Mouse (Mus musculus) limb, embryonic 14.5 days (tissue): ENCODE results near the gene Rhbdl1. TPM values are rescaled to one million over a fixed set of nuclear protein-coding genes. Genes with fewer than 3 reads are reported as not detected.

ENCODE experiments used
- ATAC-seq: fragments of 200-750 bp; cut with Nextera tagmentation; 2 replicates; pipeline ENCODE4 v1.8.0; 2017; ENCODE audit warnings: low read depth, moderate number of reproducible peaks, moderate TSS enrichment; ENCODE audit not compliant: low FRiP score
- DNase-seq: peaks from one replicate; pipeline ENCODE4 v3.0.0-alpha.2; 2015; ENCODE audit warnings: low spot score
- H3K27ac ChIP-seq: fragments of 300-500 bp; sonication (generic); replicated peaks from 2 replicates; pipeline ENCODE4 v1.5.1; 2014; ENCODE audit warnings: low read depth, mild to moderate bottlenecking, low read length, moderate library complexity, mixed read lengths
- H3K27me3 ChIP-seq: fragments of 300-500 bp; sonication (generic); 2 replicates; pipeline ENCODE4 v1.6.1; 2014; ENCODE audit warnings: low read length, mixed read lengths; ENCODE audit not compliant: control insufficient read depth, insufficient read depth
- H3K36me3 ChIP-seq: fragments of 300-500 bp; sonication (generic); 2 replicates; pipeline ENCODE4 v1.6.1; 2014; ENCODE audit warnings: mild to moderate bottlenecking, low read length, moderate library complexity, mixed read lengths; ENCODE audit not compliant: control insufficient read depth, insufficient read depth
- H3K4me1 ChIP-seq: fragments of 300-500 bp; sonication (generic); 2 replicates; pipeline ENCODE4 v1.6.1; 2014; ENCODE audit warnings: antibody characterized with exemption, low read length, mixed read lengths; ENCODE audit not compliant: control insufficient read depth, insufficient read depth
- H3K4me2 ChIP-seq: fragments of 300-500 bp; sonication (generic); replicated peaks from 2 replicates; pipeline ENCODE4 v1.6.1; 2014; ENCODE audit warnings: low read depth, mild to moderate bottlenecking, low read length, moderate library complexity; ENCODE audit not compliant: severe bottlenecking
- H3K4me3 ChIP-seq: fragments of 300-500 bp; sonication (generic); replicated peaks from 2 replicates; pipeline ENCODE4 v1.5.1; 2014; ENCODE audit warnings: low read length
- H3K9ac ChIP-seq: fragments of 300-500 bp; sonication (generic); 2 replicates; pipeline ENCODE4 v1.6.1; 2014; ENCODE audit warnings: mild to moderate bottlenecking, low read depth, low read length, moderate library complexity; ENCODE audit not compliant: severe bottlenecking
- H3K9me3 ChIP-seq: fragments of 300-500 bp; sonication (generic); 2 replicates; pipeline ENCODE4 v1.6.1; 2016; ENCODE audit warnings: low read length; ENCODE audit not compliant: control insufficient read depth
- POLR2A ChIP-seq: fragments of 200-500 bp; IDR thresholded peaks from 2 replicates; pipeline ENCODE4 v1.8.0; 2012; ENCODE audit warnings: inconsistent platforms, mild to moderate bottlenecking, moderate library complexity, borderline replicate concordance; ENCODE audit not compliant: insufficient read depth, insufficient read length; ENCODE audit errors: extremely low read depth
- WGBS: fragments of 180-500 bp; shearing (Covaris S2); extraction: QIAGEN DNeasy Blood & Tissue Kit; methylation state at CpG from one replicate; pipeline ENCODE4 v1.1.7; 2014; 5-methylcytosine and 5-hydroxymethylcytosine counted together
- polyA plus RNA-seq, 2 experiments: library from polyadenylated mRNA; depleted of rRNA in 1 of 2; stranded (reverse) in 1 of 2; unstranded in 1 of 2; fragments of >200 nt; fragmentation: Nextera tagmentation in 1 of 2; extraction: Ambion mirVana in 1 of 2; gene quantifications; 2 replicates each; pipeline versions ENCODE4 v1.2.1 to v1.2.3; 2012 to 2014

Gene Rhbdl1
- 11.7 and 12.9 TPM in 2 replicates for polyA plus RNA-seq (2012; rRNA removed)
- 1.9 and 2.3 TPM in 2 replicates for polyA plus RNA-seq (2014; fragmentation: Nextera tagmentation; extraction: Ambion mirVana)

- H3K4me3 ChIP-seq: peak within 1 kb of the TSS; percentile 34
- no peaks in the 10 kb centered on the region for H3K27me3 ChIP-seq
- H3K4me2 ChIP-seq: peak within 1 kb of the TSS; percentile 75
- H3K9ac ChIP-seq: peak within 1 kb of the TSS; percentile 53
- peaks cover 51% of the 10 kb centered on the region for H3K36me3 ChIP-seq
- no peak for DNase-seq
- TF ChIP-seq POLR2A: no peak
- H3K4me1 ChIP-seq: peaks cover 35% of the 10 kb centered on the region
- peak; percentile 6 for ATAC-seq
- 0% methylated on average over 6 of the region's 29 CpGs for WGBS
- H3K9me3 ChIP-seq: no peaks in the 10 kb centered on the region
- no peak within 1 kb of the TSS; the same call in 1 of the 2 replicates for H3K27ac ChIP-seq
Observed at GRCm38 (mm10) chr17:25837076-25837410, at the start of gene Rhbdl1. Gene Rhbdl1 (minus strand): TSS chr17:25837295.

GRCm38 (mm10) chr17:25886806-25887205, 49.7 kb upstream of the Rhbdl1 start:
- H3K9me3 ChIP-seq: no peaks in the 10 kb centered on the region
- DNase-seq: no peak
- H3K27me3 ChIP-seq: no peaks in the 10 kb centered on the region
- no peak for ATAC-seq
- no peak overlapping the region for H3K4me2 ChIP-seq
- no peaks in the 10 kb centered on the region for H3K4me1 ChIP-seq
- TF ChIP-seq POLR2A: no peak
- no peak overlapping the region for H3K4me3 ChIP-seq
- H3K36me3 ChIP-seq: peaks cover 70% of the 10 kb centered on the region
- no peak overlapping the region for H3K27ac ChIP-seq
- H3K9ac ChIP-seq: no peak overlapping the region

- no peak for DNase-seq
- Histone ChIP-seq H3K4me2 (no peak overlapping the region), H3K4me1 (no peaks in the 10 kb centered on the region), H3K36me3 (peaks cover 71% of the 10 kb centered on the region), H3K9me3 (no peaks in the 10 kb centered on the region), H3K9ac (no peak overlapping the region), H3K4me3 (no peak overlapping the region), H3K27ac (no peak overlapping the region), H3K27me3 (no peaks in the 10 kb centered on the region)
- TF ChIP-seq POLR2A: no peak
- no peak for ATAC-seq
- WGBS: 67% methylated on average over 4 of the region's 4 CpGs
Observed at GRCm38 (mm10) chr17:25885636-25886035, 48.5 kb upstream of the Rhbdl1 start.

GRCm38 (mm10) chr17:25883824-25884223, 46.7 kb upstream of the Rhbdl1 start:
- Histone ChIP-seq H3K4me2 (no peak overlapping the region), H3K27me3 (no peaks in the 10 kb centered on the region), H3K4me3 (no peak overlapping the region), H3K27ac (no peak overlapping the region), H3K4me1 (no peaks in the 10 kb centered on the region), H3K9me3 (no peaks in the 10 kb centered on the region), H3K36me3 (peaks cover 66% of the 10 kb centered on the region), H3K9ac (no peak overlapping the region)
- TF ChIP-seq POLR2A: no peak
- ATAC-seq (no peak), DNase-seq (no peak)
- WGBS: 96% methylated on average over 3 of the region's 3 CpGs

- peaks cover 66% of the 10 kb centered on the region for H3K36me3 ChIP-seq
- H3K4me3 ChIP-seq: no peak overlapping the region
- ATAC-seq: no peak
- H3K27ac ChIP-seq: no peak overlapping the region
- 82% methylated on average over 8 of the region's 8 CpGs for WGBS
- H3K9ac ChIP-seq: no peak overlapping the region
- H3K27me3 ChIP-seq: no peaks in the 10 kb centered on the region
- no peaks in the 10 kb centered on the region for H3K9me3 ChIP-seq
- no peaks in the 10 kb centered on the region for H3K4me1 ChIP-seq
- TF ChIP-seq POLR2A: no peak
- no peak for DNase-seq
- H3K4me2 ChIP-seq: no peak overlapping the region
Observed at GRCm38 (mm10) chr17:25883268-25883667, 46.2 kb upstream of the Rhbdl1 start.

GRCm38 (mm10) chr17:25882306-25882705, 45.2 kb upstream of the Rhbdl1 start:
- no peaks in the 10 kb centered on the region for H3K27me3 ChIP-seq
- no peak for DNase-seq
- H3K4me2 ChIP-seq: no peak overlapping the region
- H3K9me3 ChIP-seq: no peaks in the 10 kb centered on the region
- no peak overlapping the region for H3K4me3 ChIP-seq
- no peak overlapping the region for H3K27ac ChIP-seq
- no peak overlapping the region for H3K9ac ChIP-seq
- TF ChIP-seq POLR2A: no peak
- WGBS: 44% methylated on average over 5 of the region's 5 CpGs
- peaks cover 72% of the 10 kb centered on the region for H3K36me3 ChIP-seq
- ATAC-seq: no peak
- no peaks in the 10 kb centered on the region for H3K4me1 ChIP-seq
